Mouse (Mus musculus): ENCODE data around the gene Bank1. TPM values are rescaled to one million over a fixed set of nuclear protein-coding genes. Genes with fewer than 3 reads are reported as not detected.

The Bank1 gene
- polyA plus RNA-seq, 1 experiment: 2.3 TPM

DNA sequence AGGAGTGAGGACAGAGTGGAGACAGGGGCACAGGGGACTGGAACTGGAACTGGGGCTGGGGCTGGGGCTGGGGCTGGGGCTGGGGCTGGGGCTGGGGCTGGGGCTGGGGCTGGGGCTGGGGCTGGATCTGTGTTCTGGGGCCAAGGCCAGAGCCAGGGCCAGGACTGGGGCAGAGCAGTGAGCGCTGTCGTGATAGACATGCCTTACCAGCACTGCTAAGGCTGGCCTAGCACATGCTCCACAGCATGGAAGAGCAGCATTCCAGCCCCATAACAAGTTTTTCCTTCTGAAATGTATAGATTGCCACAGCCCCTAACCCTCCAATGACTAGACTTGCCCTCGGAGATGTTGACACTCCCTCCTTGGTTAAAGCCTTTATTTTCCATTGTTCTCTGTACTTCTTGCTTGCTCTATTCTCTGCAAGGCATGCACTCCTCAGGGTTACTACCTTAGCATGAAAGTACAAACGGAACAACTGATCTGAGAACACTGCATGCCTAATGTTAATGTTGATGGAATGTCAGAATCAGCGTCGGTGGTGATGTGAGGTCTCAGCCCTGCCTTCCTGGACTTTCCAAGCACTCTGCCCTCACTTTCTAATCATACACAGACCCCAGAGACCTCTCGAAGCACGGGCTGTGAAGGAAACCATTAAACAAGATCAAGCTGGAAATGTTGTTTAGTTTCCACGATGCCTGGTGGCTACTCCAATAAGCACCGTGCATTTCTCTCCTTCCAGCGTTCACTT, 318.6 kb downstream of the Bank1 start:
- no peak for DNase-seq (ENCODE audit: low spot score)

All from urinary bladder, adult 2 months (tissue).